Mouse (Mus musculus): ENCODE measurements around the gene 2610507B11Rik. TPM values are rescaled to one million over a fixed set of nuclear protein-coding genes. Genes with fewer than 3 reads are reported as not detected.

Gene 2610507B11Rik
- 55.0 and 62.3 TPM in 2 replicates for polyA plus RNA-seq (2015; fragmentation: Nextera tagmentation; extraction: Ambion mirVana)

- Histone ChIP-seq H3K27me3 (replicated peaks) (0 out of 2 replicates have a peak, but pooled peaks cover 3% of the 10 kb centered on the region), H3K4me2 (peak within 1 kb of the TSS; percentile 63), H3K36me3 (replicated peaks) (peaks cover 30% of the 10 kb centered on the region), H3K9me3 (no peaks in the 10 kb centered on the region), H3K27ac (peak within 1 kb of the TSS; percentile 84), H3K9ac (peak within 1 kb of the TSS; percentile 82), H3K4me3 (peak within 1 kb of the TSS; percentile 71), H3K4me1 (peaks cover 13% of the 10 kb centered on the region)
- WGBS, result under 1% methylated on average over 100 of the region's 115 CpGs
- ATAC-seq (replicated peaks), result peak; percentile 96
These were observed at the start of gene 2610507B11Rik for GRCm38 (mm10) chr11:78261380-78262352. TSS of gene 2610507B11Rik (plus strand) at chr11:78261752.

- Histone ChIP-seq H3K36me3 (replicated peaks) (peaks cover 82% of the 10 kb centered on the region), H3K27me3 (replicated peaks) (no peaks in the 10 kb centered on the region), H3K9me3 (no peaks in the 10 kb centered on the region), H3K9ac (no peak overlapping the region), H3K4me3 (no peak overlapping the region), H3K4me2 (no peak overlapping the region), H3K4me1 (no peaks in the 10 kb centered on the region), H3K27ac (no peak overlapping the region)
- no peak for ATAC-seq (replicated peaks)
- 96% methylated on average over 14 of the region's 14 CpGs for WGBS
These were observed 48.3 kb upstream of the 2610507B11Rik start for GRCm38 (mm10) chr11:78213086-78213817.

- H3K4me3 ChIP-seq, result no peak overlapping the region
- H3K9me3 ChIP-seq, result no peaks in the 10 kb centered on the region
- ATAC-seq (replicated peaks), result no peak
- H3K4me1 ChIP-seq, result no peaks in the 10 kb centered on the region
- H3K27ac ChIP-seq, result no peak overlapping the region
- H3K36me3 ChIP-seq (replicated peaks), result peaks cover 80% of the 10 kb centered on the region
- no peak overlapping the region for H3K9ac ChIP-seq
- WGBS, result 91% methylated on average over 11 of the region's 11 CpGs
- H3K27me3 ChIP-seq (replicated peaks), result no peaks in the 10 kb centered on the region
- H3K4me2 ChIP-seq, result no peak overlapping the region
These were observed 45.7 kb upstream of the 2610507B11Rik start for GRCm38 (mm10) chr11:78215709-78216317.

- Histone ChIP-seq H3K4me3 (no peak overlapping the region), H3K4me2 (no peak overlapping the region), H3K36me3 (replicated peaks) (peaks cover 83% of the 10 kb centered on the region), H3K9me3 (no peaks in the 10 kb centered on the region), H3K9ac (no peak overlapping the region), H3K4me1 (no peaks in the 10 kb centered on the region), H3K27ac (no peak overlapping the region), H3K27me3 (replicated peaks) (no peaks in the 10 kb centered on the region)
- 95% methylated on average over 4 of the region's 4 CpGs for whole genome bisulfite sequencing
- ATAC-seq (replicated peaks), result no peak
These were observed 38.0 kb upstream of the 2610507B11Rik start for GRCm38 (mm10) chr11:78223586-78223985.

GRCm38 (mm10) chr11:78231518-78231917 is 30.0 kb upstream of the 2610507B11Rik start:
- Histone ChIP-seq H3K4me2 (no peak overlapping the region), H3K9me3 (no peaks in the 10 kb centered on the region), H3K27ac (no peak overlapping the region), H3K4me1 (no peaks in the 10 kb centered on the region), H3K4me3 (no peak overlapping the region), H3K36me3 (replicated peaks) (peaks cover 68% of the 10 kb centered on the region), H3K27me3 (replicated peaks) (no peaks in the 10 kb centered on the region), H3K9ac (no peak overlapping the region)
- 95% methylated on average over 6 of the region's 6 CpGs for WGBS
- ATAC-seq (replicated peaks), result no peak

- ATAC-seq (replicated peaks), result no peak
- Histone ChIP-seq H3K4me1 (peaks cover 26% of the 10 kb centered on the region), H3K4me2 (no peak overlapping the region), H3K27me3 (replicated peaks) (no peaks in the 10 kb centered on the region), H3K27ac (no peak overlapping the region), H3K36me3 (replicated peaks) (peaks cover 4% of the 10 kb centered on the region; the same call in 1 of the 2 replicates), H3K9ac (no peak overlapping the region), H3K4me3 (no peak overlapping the region), H3K9me3 (no peaks in the 10 kb centered on the region)
- WGBS, result 91% methylated on average over 9 of the region's 9 CpGs
These were observed 21.2 kb upstream of the 2610507B11Rik start for GRCm38 (mm10) chr11:78240193-78240857.

GRCm38 (mm10) chr11:78245261-78245626 is 16.3 kb upstream of the 2610507B11Rik start:
- H3K4me1 ChIP-seq, result peaks cover 58% of the 10 kb centered on the region
- no peaks in the 10 kb centered on the region for H3K36me3 ChIP-seq (replicated peaks)
- H3K9me3 ChIP-seq, result no peaks in the 10 kb centered on the region
- H3K27me3 ChIP-seq (replicated peaks), result no peaks in the 10 kb centered on the region
- 0% methylated on average over 19 of the region's 19 CpGs for WGBS
- peak overlapping the region; percentile 98 for H3K27ac ChIP-seq
- peak overlapping the region; percentile 65 for H3K4me3 ChIP-seq
- peak; percentile 63 for ATAC-seq (replicated peaks)
- H3K9ac ChIP-seq, result peak overlapping the region; percentile 83
- H3K4me2 ChIP-seq, result peak overlapping the region; percentile 77

GRCm38 (mm10) chr11:78245627-78246317 is 15.8 kb upstream of the 2610507B11Rik start, which contains the start of the genes Sdf2 and Supt6:
TSS of gene Sdf2 (plus strand) at chr11:78245746.
TSS of gene Supt6 (minus strand) at chr11:78245987.
- H3K36me3 ChIP-seq (replicated peaks), result 0 out of 2 replicates have a peak, but pooled peaks cover under 1% of the 10 kb centered on the region
- H3K27ac ChIP-seq, result peak within 1 kb of the TSS; percentile 98
- H3K4me3 ChIP-seq, result peak within 1 kb of the TSS; percentile 65
- peak within 1 kb of the TSS; percentile 83 for H3K9ac ChIP-seq
- H3K9me3 ChIP-seq, result no peaks in the 10 kb centered on the region
- peaks cover 55% of the 10 kb centered on the region for H3K4me1 ChIP-seq
- H3K27me3 ChIP-seq (replicated peaks), result no peaks in the 10 kb centered on the region
- WGBS, result under 1% methylated on average over 50 of the region's 50 CpGs
- H3K4me2 ChIP-seq, result peak within 1 kb of the TSS; percentile 77
- peak; percentile 95 for ATAC-seq (replicated peaks)

DNA sequence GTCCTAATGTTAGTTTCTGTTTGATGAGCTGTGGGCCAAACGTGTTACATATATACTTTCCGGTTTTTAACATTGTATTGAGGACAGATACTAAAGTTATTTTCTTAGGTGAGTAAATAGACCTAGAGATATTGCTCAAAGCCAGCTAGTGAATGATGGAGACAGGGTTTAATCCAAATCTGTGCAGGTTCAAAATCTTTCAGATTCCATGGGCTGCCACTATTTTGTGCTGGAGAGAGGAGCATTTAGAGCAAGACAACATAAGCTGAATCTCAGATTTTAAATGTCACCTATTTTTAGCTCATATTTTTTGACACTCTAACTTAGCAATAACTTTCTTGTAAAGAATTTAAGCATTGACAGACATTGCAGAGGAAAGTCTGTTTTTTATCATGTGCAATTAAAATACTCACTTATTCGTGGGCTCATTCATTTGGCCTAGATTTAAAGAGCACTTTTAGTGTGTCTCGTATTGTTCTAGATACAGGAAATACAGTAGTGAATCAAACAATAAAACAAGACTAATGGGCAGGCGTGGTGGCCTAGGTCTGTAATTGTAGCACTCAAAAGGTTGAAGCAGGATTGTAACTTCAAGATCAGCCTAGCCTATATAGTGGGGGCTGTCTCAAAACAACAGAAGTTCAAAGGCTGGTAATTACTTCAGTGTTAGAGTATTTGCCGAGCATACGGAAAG is 15.1 kb upstream of the 2610507B11Rik start:
- H3K27me3 ChIP-seq (replicated peaks), result no peaks in the 10 kb centered on the region
- peak overlapping the region; percentile 83; the same call in 1 of the 2 replicates for H3K9ac ChIP-seq
- 52% methylated on average over 7 of the region's 7 CpGs for WGBS
- peak overlapping the region; percentile 65 for H3K4me3 ChIP-seq
- H3K4me2 ChIP-seq, result peak overlapping the region; percentile 77
- H3K27ac ChIP-seq, result peak overlapping the region; percentile 98
- H3K9me3 ChIP-seq, result no peaks in the 10 kb centered on the region
- H3K36me3 ChIP-seq (replicated peaks), result peaks cover 6% of the 10 kb centered on the region; the same call in 1 of the 2 replicates
- H3K4me1 ChIP-seq, result peaks cover 55% of the 10 kb centered on the region
- no peak for ATAC-seq (replicated peaks)

DNA sequence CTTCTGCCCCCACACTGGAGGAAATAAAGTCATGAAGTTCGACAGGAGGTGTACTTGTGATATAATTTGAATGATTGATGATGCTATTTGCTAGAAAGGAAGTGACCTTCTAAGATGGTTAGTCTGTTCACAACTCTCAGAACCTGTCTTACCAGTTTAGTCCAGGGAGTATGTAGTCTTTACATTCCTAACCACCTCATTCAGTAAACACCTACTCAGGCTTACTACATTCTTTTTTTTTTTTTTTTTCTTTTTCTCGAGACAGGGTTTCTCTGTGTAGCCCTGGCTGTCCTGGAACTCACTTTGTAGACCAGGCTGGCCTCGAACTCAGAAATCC is 14.6 kb upstream of the 2610507B11Rik start:
- 77% methylated on average over 3 of the region's 3 CpGs for WGBS
- Histone ChIP-seq H3K27me3 (replicated peaks) (no peaks in the 10 kb centered on the region), H3K36me3 (replicated peaks) (peaks cover 7% of the 10 kb centered on the region), H3K9me3 (no peaks in the 10 kb centered on the region), H3K4me3 (peak overlapping the region; percentile 65; the same call in 1 of the 2 replicates), H3K4me1 (peaks cover 55% of the 10 kb centered on the region), H3K9ac (no peak overlapping the region), H3K4me2 (peak overlapping the region; percentile 77), H3K27ac (no peak overlapping the region)
- no peak for ATAC-seq (replicated peaks)

Data from midbrain, embryonic 15.5 days (tissue).